Mouse (Mus musculus) lung, postnatal 25 days (tissue): Measurements from ENCODE around the gene Raph1.

Experiments used
- DNase-seq: peaks from one replicate; pipeline ENCODE4 v3.0.0; 2022; ENCODE audit warnings: low spot score

Raph1 gene

DNA sequence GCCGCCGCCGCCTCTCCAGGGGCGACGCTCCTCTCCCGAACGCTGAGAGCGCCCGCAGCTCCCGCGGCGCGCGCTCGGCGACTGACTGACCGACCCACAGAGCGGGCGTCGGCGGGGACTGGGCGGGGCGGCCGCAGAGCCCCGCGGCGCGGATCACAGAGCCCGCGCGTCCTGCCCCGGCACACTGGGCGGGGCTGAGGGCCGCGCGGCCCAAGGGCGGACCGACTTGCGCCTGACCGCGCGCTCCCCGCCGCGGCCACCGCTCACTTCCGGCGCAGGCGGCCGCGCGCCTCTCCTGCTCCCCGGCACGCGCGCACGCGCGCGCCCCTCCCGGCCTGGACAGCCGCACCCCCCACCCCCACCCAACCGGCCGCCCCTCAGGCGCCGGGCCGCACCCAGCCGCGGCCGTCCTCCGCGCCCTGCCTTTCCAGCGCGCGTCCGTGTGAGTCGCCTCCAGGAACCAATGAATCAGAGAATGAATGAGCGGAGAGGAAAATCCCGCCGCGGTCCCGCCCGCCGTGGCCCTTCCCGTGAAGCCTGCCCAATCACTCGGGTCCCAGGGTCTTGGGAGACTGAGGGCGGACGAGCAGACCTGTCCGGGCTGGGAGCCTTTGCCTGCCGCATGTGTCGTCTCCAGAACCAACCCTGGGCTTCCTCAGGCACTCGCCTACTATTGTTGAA lies at the start of gene Raph1:
Gene Raph1 (minus strand): TSS at position 474 of the 681 bp plus-strand sequence.
- peak; percentile 89 for DNase-seq

DNA sequence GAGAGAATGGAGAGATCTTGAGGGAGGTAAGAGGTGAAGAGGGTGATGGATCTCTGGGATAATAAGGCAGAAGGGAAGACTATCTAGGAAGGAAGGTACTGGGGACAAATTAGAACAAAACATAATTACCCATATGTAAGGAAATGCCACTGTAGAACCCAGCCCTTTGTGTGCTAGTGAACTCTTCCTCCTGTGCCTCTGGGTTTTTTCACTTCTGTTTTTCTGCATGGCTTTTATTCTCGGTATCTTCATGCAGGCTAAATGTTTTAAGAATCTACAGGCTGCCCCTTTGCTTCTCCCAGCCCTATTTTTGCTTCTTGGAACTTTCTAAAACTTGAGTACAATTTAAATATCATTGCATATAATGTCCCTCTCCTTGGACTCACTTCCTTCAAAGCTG lies 48.8 kb upstream of the Raph1 start:
- DNase-seq = no peak

DNA sequence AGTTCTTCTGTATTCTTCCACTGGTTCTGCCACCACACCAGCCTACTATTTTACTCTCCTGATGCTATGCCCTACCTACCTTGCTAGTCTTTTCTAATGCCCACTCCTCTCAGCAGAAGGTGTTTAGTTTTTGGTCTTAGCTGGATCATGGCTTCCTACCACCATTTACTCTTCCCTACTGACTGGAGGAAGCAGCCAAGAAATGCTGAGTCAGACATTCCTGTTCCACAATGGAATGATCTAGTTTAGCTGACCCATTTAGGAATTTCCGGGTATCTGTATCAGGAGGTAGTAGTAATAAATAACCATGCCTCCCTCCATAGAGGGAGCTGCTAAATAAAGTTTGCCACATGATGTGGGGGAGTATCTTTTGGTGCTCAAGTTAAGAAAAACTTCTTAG lies 48.0 kb upstream of the Raph1 start:
- DNase-seq = no peak

DNA sequence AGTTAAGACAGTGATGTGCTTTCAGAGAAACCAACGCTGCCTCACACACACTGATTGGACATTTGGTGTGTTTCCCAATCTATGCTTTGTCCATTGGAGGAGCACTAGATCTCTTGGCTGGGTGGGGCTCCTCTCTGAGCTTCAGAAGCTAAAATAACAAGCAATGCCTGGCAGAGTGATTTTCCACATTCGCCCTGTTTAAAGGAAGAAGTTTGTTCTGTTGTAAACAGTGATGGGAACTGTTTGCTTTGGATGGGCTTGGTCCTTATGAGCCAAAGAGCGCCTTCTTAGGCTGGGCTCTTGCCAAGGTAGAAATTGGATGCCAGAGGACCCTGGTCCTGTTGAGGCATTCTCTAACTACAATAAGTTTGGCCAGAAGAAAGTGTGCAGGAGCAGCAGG lies 45.1 kb upstream of the Raph1 start:
- DNase-seq = peak; percentile 51

DNA sequence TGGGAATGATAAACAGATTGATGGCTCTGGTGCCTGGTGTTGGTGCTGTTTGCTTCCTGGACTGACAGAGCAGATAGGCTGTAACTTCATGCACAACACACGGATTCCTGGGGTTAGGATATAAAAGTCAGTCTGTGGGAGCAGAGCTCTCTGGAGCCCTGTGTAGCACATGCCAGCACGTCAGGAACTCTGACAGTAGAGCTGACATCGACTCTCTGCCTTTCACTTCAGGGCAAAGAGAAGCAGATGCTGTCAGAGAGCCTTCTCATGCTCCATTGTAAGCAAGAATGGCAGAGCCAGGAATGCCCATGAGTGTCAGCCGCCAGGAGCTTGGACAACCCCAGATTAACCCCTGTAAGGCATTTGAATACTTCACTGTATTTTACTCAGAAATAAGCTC lies 43.7 kb upstream of the Raph1 start:
- no peak for DNase-seq

DNA sequence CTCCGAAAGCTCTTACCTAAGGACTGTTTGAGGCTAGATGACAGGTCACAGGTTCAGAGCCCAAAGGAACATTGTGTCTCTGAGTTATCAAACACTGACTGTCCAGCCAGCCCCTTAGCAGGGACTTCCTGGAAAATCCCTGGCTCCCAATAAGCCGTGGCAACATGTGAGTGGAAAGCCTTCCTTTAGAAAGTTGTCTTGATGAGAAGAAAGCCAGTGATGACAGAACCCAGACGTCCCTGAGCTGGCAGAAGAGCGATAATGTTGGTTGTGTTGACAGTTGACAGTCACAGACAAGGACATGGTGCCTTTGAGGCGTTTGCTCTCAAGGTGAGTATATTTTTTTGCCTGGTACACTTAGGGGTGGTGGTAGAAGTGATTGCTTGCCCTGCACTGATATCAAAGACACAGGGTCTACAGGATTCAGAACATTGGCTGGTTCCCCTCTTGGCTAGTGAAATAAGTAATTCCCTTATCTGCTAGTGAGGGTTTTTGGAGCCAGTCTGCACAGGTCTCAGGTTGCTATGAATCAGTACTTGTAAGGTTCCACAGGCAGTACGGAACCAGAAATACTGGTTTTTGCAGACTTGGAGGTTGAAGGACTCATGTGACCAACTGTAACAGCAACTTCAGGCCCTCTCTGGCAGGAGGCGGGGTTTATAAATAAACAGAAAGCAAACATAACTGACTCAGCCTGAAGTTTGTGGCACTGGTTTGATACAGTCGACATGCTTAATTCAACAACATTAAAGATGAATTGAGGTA lies 42.3 kb upstream of the Raph1 start:
- DNase-seq = peak; percentile 88

DNA sequence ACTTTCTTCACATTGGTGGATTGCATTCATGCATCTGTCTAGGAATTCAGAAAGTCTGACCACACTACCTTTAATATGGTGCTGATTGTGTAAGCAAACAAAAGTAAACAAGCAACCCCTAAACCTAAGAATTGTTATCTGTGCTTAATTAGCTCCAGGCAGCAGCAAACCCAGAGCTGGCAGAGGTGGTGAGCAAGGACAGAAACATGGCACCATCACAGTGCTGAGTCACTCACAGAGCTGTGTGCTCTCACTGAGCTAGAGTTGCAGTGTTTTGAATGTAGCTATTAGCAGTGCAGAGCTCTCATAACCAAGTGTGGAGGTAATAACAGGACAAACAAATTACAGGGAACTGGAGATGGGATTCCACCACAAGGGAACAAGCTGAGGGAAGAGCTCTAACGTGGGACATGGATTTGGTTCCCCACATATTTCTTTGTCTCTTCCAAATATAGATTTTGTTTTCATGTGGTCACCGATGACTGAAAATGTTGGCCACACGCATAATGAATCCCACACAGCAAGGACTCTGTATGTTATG lies 37.6 kb upstream of the Raph1 start:
- no peak for DNase-seq

DNA sequence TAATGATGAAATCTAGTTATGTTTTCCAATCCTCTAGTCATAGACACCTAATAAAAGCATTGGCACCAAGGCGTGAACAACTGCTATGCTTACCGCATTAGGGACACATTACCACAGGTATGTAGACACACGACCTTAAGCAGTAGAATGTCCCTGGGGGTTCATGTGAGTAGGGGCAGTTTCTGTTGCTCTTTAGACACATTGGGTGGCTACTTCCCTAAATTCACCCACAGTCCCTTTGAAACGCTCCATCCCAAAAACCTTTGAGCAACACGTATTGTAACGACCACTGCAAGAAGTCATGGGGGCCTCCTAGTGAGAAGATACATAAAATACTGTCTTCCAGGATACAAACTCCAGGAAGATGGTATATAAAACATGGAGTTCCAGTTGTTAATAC lies 33.8 kb upstream of the Raph1 start:
- DNase-seq = no peak

DNA sequence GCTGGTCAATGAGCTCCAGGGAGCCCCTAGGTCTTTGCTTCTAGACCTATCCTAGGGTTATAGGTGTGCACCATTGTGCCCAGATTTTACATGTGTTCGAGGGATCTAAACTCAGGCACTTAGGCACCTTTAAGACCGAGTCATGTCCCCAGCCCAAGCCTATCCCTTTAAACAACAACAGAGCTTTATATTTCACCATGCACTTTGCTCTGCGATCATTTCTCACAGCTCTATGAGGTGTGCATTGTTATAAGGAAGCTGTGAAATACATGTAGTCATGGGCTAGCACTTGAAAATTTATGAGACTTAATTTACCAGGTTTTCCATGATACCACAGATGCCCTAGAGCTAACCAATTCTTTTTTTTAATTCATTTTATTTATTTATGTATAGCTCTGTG lies 33.0 kb upstream of the Raph1 start:
- no peak for DNase-seq

DNA sequence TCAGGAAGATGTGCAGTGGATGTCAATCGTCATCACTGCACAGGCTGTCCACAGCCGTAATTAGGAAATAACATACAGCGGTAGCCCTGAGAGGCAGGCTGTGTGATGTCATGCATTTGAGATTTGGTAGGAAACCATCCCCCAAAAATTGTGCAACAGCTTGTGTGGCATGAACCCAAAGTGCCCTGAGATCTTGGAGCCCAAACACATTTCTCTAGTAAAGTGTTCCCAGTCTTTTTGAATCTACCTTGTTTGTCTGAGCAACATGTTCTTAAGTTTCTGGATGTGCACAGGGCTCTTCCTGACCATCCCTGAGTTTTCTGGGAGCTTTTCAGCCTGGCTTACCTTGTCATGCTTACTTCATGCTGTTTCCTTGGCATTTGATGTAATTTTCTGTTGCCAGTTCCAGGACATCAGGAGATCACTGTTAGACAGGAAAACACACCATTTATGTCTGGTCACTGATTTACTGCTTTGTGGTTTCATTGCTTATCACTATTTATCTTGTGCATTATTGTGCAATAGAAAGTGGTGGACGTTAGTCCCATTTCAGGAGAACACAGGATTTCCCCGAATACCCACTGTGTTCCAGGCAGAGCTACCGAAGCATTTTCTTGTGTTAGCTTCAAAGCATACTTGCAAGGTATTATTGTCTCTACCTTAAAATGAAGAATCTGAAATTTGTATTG lies 32.3 kb upstream of the Raph1 start:
- peak; percentile 75 for DNase-seq

DNA sequence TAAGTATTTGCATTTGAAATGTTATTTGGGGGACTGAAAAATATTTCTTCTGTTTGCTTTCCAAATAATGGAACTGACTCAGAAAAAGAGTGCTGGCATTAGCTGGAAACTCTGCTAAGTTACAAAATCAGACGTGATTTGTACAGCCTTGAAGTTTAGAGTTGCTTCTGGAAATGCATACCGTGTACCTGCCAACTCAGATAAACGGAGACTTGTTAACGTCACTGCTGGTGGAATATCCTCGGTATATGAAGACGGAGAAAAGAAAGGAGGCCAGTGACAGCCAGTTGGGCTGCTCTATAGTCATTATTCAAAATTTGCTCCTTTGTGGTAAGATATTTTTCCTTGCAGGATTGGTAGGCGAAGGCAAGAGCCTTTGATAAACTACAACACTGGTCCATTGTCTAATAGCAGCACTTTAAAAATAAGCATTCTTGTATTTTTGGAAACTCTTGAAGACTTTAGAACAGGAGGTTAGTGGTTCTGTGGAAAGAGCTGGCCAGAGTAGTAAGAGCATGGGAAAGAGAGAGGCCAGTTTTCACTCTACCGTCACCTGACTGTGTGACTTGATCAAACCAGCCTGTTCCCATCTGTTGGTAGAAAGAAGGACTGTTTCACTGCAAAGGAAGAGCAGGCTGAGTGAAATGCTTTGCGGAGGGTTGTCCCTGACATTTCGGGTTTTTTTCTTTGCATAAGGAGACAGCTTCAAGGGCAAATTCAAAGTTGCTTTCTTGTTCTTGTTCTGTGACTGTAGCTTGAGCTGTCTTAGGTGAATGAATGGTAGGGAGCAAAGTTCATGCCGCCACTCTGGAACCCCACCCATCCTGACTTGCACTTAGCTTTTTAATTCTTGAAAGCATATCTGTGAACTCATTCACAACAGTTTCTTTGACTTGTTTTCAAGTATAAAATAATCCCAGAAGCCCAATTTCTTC lies 29.7 kb upstream of the Raph1 start:
- peak; percentile 34 for DNase-seq

DNA sequence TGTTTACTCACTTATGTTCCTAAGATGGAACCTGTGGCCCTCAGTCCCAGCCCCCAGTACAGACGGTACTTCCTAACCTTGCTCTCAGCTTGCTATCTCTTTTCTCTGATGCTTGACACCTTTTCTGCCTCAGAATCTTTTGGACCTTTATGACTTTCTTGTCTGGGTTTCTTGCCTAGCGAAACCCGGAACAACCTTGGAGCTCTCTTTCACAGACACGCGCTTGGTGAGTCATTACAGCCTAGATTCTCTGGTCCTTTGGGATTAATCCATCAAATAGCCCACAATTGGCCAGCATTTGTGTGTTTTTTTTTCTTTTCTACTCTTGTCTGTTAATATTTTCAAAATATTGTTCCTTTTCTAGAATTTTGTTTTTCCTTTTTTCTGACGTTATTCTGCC lies 26.2 kb upstream of the Raph1 start:
- no peak for DNase-seq

DNA sequence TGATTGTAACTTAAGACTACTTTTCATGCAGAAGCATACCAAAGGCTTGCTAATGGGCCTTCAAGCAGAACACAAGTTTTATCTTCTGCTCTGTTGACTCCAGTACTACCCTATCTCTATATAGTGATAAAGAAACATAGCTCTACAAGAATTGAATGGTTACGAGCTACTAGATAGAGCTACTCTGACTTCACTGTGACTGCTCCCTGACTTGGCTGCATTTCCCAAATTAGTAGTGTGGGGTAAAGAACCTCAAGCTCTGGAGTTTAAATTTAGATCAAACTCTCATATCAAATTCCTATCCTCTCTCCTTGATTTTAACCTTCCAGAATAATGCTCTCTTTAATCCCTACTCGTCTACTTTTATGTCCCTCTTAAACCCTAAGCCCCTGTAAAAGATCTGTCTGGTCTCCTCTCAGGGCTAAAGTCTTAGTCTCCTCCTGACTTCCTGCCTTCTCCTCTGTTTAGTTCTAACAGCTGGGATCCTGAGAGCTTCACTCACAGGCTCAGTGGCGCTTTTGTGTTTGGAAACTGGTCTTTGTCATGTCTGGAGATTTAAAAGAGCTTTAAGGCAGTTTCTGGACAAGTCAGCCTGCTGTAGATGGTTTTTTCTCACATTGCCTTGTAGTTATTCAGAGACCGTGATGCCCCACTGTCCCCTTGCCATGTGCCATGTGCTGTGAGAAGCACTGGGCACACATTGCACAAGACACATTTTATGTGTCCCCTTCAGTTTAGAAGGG lies 22.2 kb upstream of the Raph1 start:
- DNase-seq = no peak

DNA sequence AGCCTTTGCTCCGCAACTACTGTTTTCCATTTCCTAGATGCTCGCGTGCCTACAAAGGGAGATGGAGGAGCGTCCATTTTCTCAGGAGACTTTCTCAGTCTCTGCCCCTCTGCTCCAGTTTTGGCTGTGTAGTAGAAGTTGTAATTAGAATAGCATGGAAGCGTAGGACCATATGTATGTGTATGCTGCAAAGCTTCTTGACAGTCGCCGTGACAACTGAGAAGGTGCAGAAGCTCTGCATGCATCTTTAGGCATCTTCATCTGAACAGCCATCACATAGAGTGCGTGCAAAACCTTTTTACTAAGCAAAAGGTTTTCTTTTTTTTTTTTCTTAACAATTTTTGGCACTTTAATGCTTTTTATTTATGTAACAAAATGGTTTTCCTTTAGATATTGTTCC lies 14.1 kb upstream of the Raph1 start:
- no peak for DNase-seq

DNA sequence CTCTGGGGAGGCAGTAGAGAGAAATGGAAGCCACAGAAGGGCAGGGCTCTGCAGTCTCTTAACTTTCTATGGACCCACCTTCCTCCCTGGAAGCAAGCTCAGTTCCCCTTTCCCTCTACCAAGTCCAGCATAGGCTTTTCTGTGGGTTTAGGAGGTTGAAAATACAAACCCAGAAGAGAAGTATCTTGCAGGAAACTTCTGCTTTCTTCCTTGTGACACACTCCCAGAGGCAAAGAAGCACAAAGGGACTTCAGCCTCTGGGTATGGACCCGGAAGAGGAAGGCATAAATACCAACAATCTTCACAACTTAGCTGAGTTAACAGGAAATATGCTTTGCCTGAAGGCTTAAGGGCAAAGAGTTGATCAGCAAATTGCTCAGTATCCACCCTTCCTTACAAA lies 13.0 kb upstream of the Raph1 start:
- no peak for DNase-seq

DNA sequence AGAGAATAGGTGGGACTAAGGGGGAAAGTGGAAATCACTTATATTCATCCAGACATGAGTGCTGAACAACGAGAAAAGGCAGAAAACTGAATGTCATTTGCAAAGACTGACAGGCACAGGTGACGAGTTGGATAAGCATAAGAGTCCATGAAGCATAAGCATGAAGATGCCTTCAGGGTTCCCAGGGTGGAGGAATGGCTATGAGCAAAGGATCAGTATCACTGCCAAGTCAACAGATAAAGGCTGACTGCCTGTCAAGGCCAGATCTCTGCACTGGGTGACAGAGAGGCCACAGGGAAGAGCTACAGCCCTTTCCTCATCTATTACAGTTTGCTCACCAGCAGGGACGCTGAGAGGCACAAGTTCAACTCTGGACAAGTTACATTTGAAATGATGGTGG lies 5.8 kb upstream of the Raph1 start:
- DNase-seq = no peak

DNA sequence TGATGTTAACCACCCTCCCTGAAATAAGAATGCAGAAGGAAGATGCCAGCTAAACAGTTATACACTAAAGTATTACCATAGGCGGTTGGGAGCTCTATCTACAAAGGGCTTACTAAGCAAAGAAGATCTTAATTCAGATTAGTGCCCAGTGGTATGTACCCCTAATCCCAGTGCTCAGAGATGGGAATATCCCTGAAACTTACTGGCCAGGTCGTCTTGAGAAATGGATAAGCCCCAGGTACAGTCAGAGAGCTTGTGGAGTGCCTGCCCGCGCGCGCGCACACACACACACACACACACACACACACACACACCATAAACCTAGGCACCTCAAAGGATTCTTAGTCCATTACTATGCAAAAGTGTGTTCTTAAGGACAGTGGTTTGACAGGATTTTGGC lies 2.8 kb upstream of the Raph1 start:
- no peak for DNase-seq

DNA sequence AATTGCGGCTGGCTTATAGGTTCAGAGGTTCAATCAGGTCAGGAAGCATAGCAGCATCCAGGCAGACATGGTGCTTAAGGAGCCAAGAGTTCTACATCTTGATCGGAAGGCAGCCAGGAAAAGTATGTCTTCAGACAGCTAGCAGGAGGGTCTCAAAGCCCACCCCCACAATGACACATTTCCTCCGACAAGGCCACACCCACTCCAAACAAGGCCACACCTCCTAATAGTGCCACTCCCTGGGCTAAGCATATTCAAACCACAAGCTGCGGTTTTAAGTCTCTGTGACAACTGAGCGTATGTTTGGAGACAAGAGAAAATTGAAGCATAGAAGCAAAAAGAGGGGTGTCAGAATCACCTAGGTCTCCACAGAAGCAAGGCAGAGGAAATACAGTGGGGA lies 2.3 kb upstream of the Raph1 start:
- no peak for DNase-seq

DNA sequence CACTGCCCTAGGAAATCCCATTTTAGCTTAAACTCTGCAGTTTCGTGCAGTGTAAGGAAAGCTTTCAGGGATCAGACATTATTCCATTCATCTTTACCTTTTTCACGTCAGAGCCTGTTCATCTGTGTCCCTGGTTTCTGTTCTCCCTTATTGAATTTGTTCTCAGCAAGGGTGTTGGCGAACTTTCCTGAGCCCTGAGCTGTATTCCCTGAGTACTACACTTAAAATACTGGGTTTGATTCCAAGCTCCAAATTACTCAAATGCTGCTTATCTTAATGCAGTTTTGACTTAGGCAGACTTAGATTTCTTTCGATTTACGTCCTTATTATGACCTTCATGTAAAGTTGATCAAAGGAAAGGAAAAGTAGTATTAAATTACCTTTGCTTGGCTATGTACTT lies 417 bp upstream of the Raph1 start:
- peak; percentile 13 for DNase-seq

DNA sequence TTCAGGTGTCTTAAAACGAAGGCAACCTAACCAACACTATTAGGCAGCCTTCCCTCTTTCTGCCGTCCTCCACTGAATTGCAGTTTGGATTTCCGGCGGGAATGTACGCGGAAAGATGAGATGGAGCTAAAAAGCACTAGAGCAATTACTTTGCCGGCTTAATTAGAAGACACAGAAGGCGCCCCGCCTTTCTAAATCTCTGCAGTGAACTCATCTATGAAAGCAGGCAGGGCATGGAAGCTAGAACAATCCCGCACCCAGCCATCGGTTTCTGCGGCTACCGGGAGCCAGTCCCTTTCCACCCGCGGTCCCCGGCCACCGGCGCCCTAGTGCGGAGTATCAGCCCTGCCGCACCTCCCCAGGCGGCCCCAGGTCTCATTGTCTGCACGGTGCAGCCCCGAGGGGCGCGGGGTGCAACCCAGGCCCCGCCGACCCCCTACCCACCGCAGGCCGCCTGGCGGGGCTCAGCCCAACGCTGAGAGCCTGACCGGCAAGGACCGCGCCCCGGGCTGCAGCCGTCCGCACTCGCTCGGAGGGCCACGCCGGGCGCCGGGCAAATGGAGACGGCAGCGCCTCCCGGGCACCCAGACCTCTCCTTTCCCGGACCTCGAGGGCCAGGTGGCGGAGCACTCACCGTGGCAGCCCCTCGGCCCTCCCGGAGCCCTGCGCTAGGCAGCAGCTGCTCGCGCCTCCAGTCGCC lies 823 bp downstream of the Raph1 start:
- DNase-seq = peak; percentile 16
